Mouse (Mus musculus): Measurements from ENCODE around the gene Fam196b.

GRCm38 (mm10) chr11:34437446-34437845, 122.8 kb downstream of the Fam196b start:
- no peak for TF ChIP-seq EP300 (IDR thresholded peaks at IDR 0.05; ENCODE audit: low read depth)
- no peak for TF ChIP-seq CTCF (IDR thresholded peaks at IDR 0.05; ENCODE audit: low read depth)
